Mouse (Mus musculus) C2C12 (cell line): ENCODE measurements around the gene Ect2l.

Experiments used
- CTCF ChIP-seq: IDR thresholded peaks from one replicate; pipeline ENCODE4 v1.5.1; 2011; ENCODE audit not compliant: control insufficient read depth, insufficient read depth, insufficient read length
- FOSL1 ChIP-seq: IDR thresholded peaks from one replicate; pipeline ENCODE4 v1.8.0; 2011; ENCODE audit warnings: mild to moderate bottlenecking, low read length; ENCODE audit not compliant: poor library complexity, insufficient read depth, severe bottlenecking
- MAX ChIP-seq: IDR thresholded peaks from one replicate; pipeline ENCODE4 v1.6.1; 2011; ENCODE audit warnings: mild to moderate bottlenecking, control low read depth
- MYOD1 ChIP-seq: IDR thresholded peaks from one replicate; pipeline ENCODE4 v1.6.1; 2011; ENCODE audit warnings: low read depth; ENCODE audit not compliant: control insufficient read depth, insufficient read length
- MYOG ChIP-seq: IDR thresholded peaks from one replicate; pipeline ENCODE4 v1.6.1; 2011; ENCODE audit not compliant: control insufficient read depth, insufficient read length; ENCODE audit errors: extremely low read depth

- no peak for TF ChIP-seq CTCF
- no peak for TF ChIP-seq MYOG
- TF ChIP-seq MYOD1, result no peak
- TF ChIP-seq MAX, result no peak
- TF ChIP-seq FOSL1, result no peak
Measured at GRCm38 (mm10) chr10:18082772-18083171, 127.9 kb downstream of the Ect2l start.
